Mouse (Mus musculus): ENCODE measurements at regions not wholly inside any gene's neighbourhood (a gene's known extent, or its start where the extent isn't known, plus 50 kb on each side); places are given as distances from the start of the nearest gene placed in this dataset.

DNA sequence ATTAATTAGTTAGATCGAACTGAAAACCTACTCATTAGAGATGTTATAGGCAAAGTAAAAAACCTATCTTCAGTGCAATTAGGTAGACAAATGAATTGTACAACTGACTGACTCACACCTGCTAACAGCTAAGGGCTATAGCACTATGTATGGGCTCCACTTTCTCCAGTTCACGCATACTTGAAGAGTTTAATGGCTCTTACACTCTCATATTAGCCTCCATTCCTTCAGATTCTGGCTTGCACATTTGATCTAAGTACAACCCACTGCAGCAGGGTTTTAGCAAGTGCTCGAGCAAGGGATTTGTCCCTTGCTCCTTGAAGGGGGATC, 257.1 kb downstream of the Lmo4 start:
- TF ChIP-seq CTCF (IDR thresholded peaks at IDR 0.05; ENCODE audit: control insufficient read depth, insufficient read depth, low read length) = no peak
- no peak for TF ChIP-seq POLR2A (IDR thresholded peaks at IDR 0.05; ENCODE audit: borderline replicate concordance, control insufficient read depth, low read depth, low read length)
